Mouse (Mus musculus): ENCODE results near the gene Sigmar1. TPM values are rescaled to one million over a fixed set of nuclear protein-coding genes. Genes with fewer than 3 reads are reported as not detected.

Gene Sigmar1
- polyA plus RNA-seq (2015; fragmentation: Illumina TruSeq; extraction: RNeasy Lipid Tissue Mini Kit (QIAGEN cat#74804); ENCODE audit: insufficient read depth, low replicate concordance) = 27.7 TPM

DNA sequence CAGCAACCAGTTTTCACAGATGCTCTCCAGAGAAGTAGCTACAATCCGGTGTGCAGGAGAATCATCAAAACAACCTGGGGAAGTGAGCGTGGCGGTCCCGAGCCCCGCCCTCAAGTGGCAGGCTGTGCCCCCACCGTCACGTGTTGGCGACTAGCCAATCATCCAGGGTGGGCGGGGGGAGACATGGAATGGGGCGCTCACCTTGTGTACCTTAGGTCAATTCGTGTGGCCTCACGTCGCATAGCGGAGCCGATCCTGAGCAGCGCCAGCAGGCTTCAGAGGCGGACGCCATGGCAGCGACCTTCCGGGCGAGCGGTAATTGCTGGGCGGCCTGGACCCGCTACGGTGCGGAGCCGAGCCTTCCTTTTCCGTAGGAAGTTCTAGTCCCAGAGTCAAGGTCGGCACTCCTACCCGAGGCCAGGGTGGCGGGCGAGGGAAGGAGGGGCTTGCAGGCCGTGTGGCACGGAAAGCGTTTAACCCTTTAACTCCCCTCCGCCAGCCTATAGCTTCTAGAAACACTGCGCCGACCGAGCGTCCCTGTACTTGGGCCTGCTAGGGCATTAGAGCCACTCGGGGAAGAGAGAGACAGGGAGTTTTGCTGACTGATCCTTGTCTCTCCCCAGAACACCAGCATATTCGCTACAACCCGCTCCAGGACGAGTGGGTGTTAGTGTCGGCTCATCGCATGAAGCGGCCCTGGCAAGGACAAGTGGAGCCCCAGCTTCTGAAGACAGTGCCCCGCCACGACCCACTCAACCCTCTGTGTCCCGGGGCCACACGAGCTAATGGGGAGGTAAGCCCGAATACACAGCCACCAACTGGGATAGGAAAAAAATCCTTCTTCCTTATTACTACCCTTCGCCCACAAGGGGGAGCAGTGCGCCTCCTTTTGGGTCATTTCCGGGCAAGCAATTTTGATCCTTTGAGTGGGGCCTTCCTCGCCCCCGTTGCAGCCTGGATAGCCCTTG lies at the start of gene Sigmar1:
TSS of gene Sigmar1 (minus strand) at position 820 of the 968 bp plus-strand sequence.

DNA sequence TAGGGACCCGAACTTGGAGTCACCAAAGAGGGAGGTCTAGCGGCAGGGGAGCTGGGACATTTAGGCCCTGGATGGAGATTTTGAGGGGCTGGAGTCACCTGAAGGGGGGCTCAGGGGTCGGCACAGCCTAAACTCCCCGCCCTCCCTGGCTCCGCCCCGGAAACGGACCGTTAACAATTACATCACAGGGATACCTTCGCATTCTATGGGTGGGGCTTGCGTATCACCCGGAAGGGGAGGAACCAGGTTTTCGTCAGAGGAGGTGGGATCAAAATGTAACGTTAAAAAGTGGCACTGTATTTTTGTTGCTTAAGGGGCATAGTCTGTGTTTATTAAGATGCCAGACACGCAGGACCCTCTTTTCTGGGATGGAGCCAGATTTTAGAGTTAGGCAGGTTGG lies 18.0 kb upstream of the Sigmar1 start, which contains the start of gene Ccl27a:
TSS of gene Ccl27a (minus strand) at position 246 of the 400 bp plus-strand sequence.

DNA sequence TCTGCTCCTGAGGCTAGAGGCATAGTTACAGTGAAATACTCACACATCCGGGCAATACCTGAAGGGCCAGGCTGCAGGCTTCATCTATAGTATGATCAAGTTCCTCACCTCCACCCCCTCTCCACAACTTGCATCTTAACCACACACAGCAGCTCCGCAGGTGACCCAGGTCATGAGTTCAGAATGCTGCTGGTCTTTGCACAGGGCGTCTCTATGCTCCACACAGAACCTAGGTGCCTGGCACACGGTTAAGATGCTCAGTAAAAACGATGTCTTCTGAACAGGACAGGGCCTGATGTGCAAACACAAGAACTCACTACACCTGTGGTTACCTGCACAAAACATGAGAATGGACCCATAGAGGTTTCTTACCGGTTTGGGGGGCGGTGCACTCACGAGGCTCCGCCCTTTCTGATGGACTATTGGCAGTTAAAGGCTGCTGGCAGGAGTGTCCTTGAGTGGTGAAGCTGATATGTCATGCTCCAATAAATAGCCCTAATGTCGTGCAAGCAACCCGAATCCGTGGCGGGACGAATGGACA lies 1.1 kb downstream of the Sigmar1 start, which contains the start of gene Galt:
TSS of gene Galt (plus strand) at position 432 of the 541 bp plus-strand sequence.

DNA sequence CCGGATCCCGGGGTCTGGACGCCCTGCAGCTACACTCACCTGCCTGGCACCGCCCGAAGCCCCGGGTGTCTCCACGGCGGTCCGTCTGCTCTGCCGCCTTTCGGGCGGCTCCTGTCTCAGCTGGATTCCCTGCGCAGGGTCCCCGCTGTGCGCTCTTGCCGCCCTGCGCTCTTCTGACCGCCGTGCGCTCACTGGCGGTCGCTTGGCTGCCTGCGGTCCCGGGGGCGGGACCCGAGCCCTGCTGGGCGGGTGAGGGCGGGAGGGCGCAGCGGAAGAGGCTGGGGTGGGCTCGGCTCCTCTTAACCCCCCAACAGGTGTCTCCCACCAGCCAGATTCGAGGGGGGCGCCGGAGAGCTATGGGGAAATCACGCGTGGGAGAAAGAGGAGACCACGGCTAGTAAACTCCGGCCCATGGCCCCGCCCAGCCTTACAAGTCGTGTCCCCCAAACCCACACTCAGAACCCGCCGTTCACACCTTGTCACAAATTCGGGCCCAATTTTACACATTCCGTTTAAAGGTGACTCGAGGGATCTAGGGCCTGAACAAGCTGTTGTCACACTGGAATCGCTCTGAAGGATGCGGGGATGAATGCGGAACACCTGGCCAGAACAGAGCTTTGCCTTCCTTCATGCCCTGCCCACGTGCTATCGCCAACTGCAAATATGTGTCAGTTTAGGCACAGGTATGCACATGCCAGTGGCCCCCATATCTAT lies 24.7 kb downstream of the Sigmar1 start, which contains the start of gene Arid3c:
TSS of gene Arid3c (minus strand) at position 91 of the 714 bp plus-strand sequence.

DNA sequence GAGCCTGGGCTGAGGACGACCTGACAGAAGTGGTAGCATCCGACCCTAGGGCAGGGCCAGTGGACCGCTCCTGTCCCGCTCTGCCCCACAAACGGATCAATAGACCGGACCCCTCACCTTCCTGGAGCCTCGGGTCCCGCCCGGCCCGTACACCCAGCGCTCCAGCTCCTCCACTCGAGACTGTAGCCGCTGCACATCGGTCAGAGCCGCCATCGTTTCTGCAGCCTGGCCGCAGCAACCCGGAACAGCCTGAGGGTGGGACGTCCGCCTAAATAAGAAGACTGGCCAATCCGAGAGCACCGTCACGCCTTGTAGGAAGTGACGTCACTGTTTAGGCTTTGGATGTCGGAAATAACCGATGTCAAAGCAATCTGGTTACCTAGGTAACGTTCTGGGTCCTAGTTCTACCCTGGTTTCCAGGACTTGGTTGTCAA lies 33.0 kb downstream of the Sigmar1 start, which contains the start of gene Dctn3:
TSS of gene Dctn3 (minus strand) at position 253 of the 434 bp plus-strand sequence.

DNA sequence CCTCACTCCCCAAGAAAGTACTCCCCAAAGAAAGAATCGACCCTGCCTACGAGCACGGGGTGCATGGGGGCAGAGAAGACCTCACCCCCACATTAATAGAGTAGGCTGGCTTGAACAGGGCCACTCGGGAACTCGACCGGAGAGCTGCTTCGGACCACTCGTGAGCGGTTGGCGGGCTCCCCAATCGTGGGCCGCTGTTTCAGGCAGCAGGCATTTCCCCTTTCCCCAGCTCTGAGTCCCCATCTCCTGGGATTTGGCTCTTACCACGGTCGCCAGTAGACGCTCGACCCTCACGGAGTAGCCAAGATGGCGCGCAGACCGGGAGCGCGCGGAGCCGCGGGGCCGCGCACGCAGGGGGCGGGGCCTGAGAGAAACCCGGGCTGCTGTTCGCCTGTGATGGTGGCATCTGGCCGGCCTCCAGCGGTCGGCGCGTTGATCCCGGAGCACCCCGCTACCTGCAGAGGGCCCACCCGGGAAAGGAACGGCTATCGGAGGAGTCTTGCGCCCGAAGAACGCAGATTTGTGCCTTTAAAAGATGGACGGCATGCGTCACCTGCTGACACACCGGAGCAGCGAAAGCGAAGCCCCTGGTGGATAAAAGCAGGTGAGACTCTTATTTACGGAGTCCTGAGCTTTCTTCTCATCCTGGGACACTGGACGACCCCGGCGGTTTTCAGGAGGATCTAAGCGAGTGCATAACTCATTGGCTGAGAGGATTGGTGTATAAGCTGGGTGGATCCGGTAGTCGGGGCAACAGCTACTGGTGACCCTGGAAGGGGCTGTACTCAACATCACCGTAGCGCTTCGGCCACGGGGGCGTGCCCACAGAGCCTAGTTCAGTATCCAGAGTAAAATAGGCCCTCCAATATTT lies 42.5 kb downstream of the Sigmar1 start, which contains the start of gene Rpp25l:
TSS of gene Rpp25l (minus strand) at position 338 of the 871 bp plus-strand sequence.

DNA sequence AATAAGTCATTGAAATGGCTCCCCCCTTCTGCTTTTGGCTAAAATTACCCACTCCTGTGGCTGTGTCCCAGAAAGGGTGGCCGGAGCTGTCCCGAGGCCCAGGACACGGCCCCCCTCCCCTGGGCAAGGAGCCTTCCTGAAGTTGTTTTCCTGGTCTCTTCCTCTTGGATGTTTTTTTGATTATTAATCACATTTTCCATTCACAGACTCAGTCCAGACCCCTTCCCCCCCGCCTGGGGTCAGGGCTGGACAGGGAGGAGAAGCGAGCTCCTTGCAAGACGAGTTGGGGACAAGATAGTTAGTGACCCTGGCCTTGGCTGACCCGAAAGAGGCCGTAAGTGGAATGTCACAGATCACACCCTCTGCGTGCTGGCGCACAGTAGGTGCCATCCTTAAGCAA lies 56.2 kb downstream of the Sigmar1 start, which contains the start of gene Il11ra1:
TSS of gene Il11ra1 (plus strand) at position 207 of the 400 bp plus-strand sequence.

DNA sequence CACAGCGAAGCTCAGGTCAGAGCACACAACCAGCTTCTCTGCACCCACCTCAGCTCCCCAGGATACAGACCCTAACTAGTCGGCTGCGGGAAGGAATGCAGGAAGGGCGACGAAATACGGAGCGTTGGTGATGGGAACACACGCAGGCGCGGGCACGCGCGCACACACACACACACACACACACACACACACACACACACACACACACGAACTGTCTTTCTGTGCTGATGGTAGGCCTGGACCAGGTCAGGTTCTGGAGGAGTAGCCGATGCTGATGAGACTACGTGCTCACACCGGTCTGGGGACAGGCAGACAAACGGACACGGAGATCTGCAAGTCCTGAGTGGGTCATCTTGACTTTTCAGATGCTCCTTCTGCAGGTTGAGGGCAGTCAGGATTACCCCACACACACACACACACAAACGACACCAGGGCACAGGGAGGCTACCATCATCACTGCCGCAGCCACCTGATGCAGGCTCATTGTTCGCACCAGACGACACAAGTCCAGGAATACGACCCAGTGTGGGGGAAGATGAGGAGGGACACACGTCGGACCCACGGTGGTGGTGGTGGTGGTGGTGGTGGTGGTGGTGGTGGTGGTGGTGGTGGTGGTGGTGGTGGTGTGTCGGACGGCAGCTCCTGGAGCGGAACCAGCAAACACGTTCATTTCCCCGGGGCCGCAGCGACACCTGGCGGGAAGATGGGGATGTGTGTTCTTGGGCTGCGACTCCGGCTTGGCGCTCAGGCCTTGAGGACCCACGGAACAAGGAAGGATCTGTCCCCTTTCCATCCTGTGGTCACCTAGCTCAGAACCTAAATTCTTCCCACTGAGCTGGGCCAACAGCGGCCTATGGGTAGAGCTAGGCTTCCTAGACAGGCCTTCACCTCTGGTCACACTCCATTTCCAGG lies 58.8 kb downstream of the Sigmar1 start, which contains the start of gene Cntfr:
TSS of gene Cntfr (minus strand) at position 160 of the 912 bp plus-strand sequence.

Other genes with a start within 250 kb of the Sigmar1 start
- gene 1110017D15Rik, start 238.8 kb downstream of the Sigmar1 start, polyA plus RNA-seq (2015; fragmentation: Illumina TruSeq; extraction: RNeasy Lipid Tissue Mini Kit (QIAGEN cat#74804); ENCODE audit: insufficient read depth, low replicate concordance) = not detected
- 13.6 TPM for gene Fam219a, start 186.6 kb downstream of the Sigmar1 start, polyA plus RNA-seq (2015; fragmentation: Illumina TruSeq; extraction: RNeasy Lipid Tissue Mini Kit (QIAGEN cat#74804); ENCODE audit: insufficient read depth, low replicate concordance)
- gene Dnaic1, start 186.4 kb downstream of the Sigmar1 start, polyA plus RNA-seq (2015; fragmentation: Illumina TruSeq; extraction: RNeasy Lipid Tissue Mini Kit (QIAGEN cat#74804); ENCODE audit: insufficient read depth, low replicate concordance) = 0.66 TPM
- not detected for gene Enho, start 115.8 kb downstream of the Sigmar1 start, polyA plus RNA-seq (2015; fragmentation: Illumina TruSeq; extraction: RNeasy Lipid Tissue Mini Kit (QIAGEN cat#74804); ENCODE audit: insufficient read depth, low replicate concordance)
- 1.3 TPM for gene Cntfr, start 59.1 kb downstream of the Sigmar1 start, polyA plus RNA-seq (2015; fragmentation: Illumina TruSeq; extraction: RNeasy Lipid Tissue Mini Kit (QIAGEN cat#74804); ENCODE audit: insufficient read depth, low replicate concordance)
- gene Il11ra1, start 56.2 kb downstream of the Sigmar1 start, polyA plus RNA-seq (2015; fragmentation: Illumina TruSeq; extraction: RNeasy Lipid Tissue Mini Kit (QIAGEN cat#74804); ENCODE audit: insufficient read depth, low replicate concordance) = 67.0 TPM
- 10.1 TPM for gene Rpp25l, start 42.6 kb downstream of the Sigmar1 start, polyA plus RNA-seq (2015; fragmentation: Illumina TruSeq; extraction: RNeasy Lipid Tissue Mini Kit (QIAGEN cat#74804); ENCODE audit: insufficient read depth, low replicate concordance)
- gene Dctn3, start 33.0 kb downstream of the Sigmar1 start, polyA plus RNA-seq (2015; fragmentation: Illumina TruSeq; extraction: RNeasy Lipid Tissue Mini Kit (QIAGEN cat#74804); ENCODE audit: insufficient read depth, low replicate concordance) = 27.5 TPM
- not detected for gene Arid3c, start 25.0 kb downstream of the Sigmar1 start, polyA plus RNA-seq (2015; fragmentation: Illumina TruSeq; extraction: RNeasy Lipid Tissue Mini Kit (QIAGEN cat#74804); ENCODE audit: insufficient read depth, low replicate concordance)
- gene Galt, start 929 bp downstream of the Sigmar1 start, polyA plus RNA-seq (2015; fragmentation: Illumina TruSeq; extraction: RNeasy Lipid Tissue Mini Kit (QIAGEN cat#74804); ENCODE audit: insufficient read depth, low replicate concordance) = 18.2 TPM
- 5.8 TPM for gene Ccl27a, start 18.1 kb upstream of the Sigmar1 start, polyA plus RNA-seq (2015; fragmentation: Illumina TruSeq; extraction: RNeasy Lipid Tissue Mini Kit (QIAGEN cat#74804); ENCODE audit: insufficient read depth, low replicate concordance)
- 10.9 TPM for gene Gm21541, start 147.5 kb upstream of the Sigmar1 start, polyA plus RNA-seq (2015; fragmentation: Illumina TruSeq; extraction: RNeasy Lipid Tissue Mini Kit (QIAGEN cat#74804); ENCODE audit: insufficient read depth, low replicate concordance)
- gene Gm20878, start 185.4 kb upstream of the Sigmar1 start, polyA plus RNA-seq (2015; fragmentation: Illumina TruSeq; extraction: RNeasy Lipid Tissue Mini Kit (QIAGEN cat#74804); ENCODE audit: insufficient read depth, low replicate concordance) = 1.7 TPM
- gene Fam205a4, start 209.9 kb upstream of the Sigmar1 start, polyA plus RNA-seq (2015; fragmentation: Illumina TruSeq; extraction: RNeasy Lipid Tissue Mini Kit (QIAGEN cat#74804); ENCODE audit: insufficient read depth, low replicate concordance) = 0.48 TPM